Mouse (Mus musculus) olfactory bulb, adult 2 months (tissue): ENCODE data around the gene Usp34.

Source experiments
- CTCF ChIP-seq: fragments of 200-500 bp; IDR thresholded peaks from 2 replicates; pipeline ENCODE4 v1.5.1; 2012; ENCODE audit warnings: low read depth, mild to moderate bottlenecking, low read length, moderate library complexity; ENCODE audit not compliant: insufficient read depth
- POLR2A ChIP-seq: fragments of 200-500 bp; IDR thresholded peaks from 2 replicates; pipeline ENCODE4 v1.6.1; 2012; ENCODE audit warnings: mild to moderate bottlenecking, low read depth, low read length, moderate library complexity; ENCODE audit not compliant: insufficient read depth

DNA sequence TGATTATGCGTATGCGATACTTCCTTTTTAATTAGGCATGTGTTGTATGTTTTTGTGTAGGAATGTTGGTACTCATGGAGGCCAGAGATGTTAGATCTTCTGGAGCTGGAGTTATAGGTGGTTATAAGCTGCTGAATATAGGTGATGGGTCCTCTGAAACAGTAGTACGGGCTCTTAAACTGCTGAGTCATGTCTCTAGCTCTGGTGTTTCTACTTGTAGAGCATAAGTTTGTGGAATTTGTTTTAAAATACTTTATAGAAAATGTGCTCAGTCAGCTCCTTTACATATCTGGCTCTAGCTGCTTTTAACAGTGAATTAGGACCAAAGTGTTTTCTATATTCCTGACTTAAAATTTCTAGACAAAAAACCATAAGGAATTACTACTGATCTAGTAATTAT is 73.9 kb downstream of the Usp34 start:
- TF ChIP-seq CTCF, result no peak
- TF ChIP-seq POLR2A, result no peak
